Mouse (Mus musculus): ENCODE data around the gene Lamc1.
A peak's percentile ranks its signal among the peaks of the same experiment; 100 is the strongest.

Gene Lamc1

DNA sequence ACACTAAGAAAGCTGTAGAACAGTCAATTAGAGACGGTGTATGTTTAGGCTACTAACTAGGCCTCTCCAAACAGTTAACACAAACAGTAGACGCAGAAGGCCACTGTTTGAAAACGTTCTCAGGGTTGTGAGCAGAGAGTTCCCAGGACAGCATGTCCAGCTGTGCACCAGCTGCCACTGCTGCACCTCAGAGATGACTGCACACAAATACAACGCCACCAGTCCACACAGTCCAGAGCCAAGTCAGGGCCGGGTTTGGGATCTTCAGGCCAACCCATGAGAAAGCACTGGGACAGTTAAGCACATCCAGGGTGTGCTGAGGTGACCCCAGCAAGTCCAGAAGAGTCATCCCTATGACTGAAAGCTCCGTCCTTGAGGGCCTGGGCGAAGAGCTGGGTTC, 67.0 kb downstream of the Lamc1 start:
- DNase-seq (ENCODE audit: low read depth, low spot score), result no peak

DNA sequence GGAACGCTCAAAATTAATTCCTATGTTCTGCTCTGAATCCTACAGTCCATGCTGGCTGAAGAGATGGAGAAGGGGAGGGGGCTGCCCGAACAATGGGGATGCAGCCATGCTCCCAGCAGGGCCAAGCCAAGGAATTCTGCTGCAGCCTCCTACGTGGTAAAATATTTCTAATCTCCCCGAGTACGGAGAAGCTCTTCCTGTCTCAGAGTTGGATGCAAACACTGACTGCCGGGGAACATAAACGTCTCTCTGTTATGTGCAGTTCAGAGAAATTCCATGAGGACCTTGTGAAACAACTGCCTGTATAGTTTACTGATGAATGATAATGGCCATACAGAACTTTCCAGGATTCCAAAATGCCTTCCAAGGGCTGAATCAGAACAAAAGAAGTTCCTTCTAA, 67.5 kb downstream of the Lamc1 start:
- DNase-seq (ENCODE audit: low read depth, low spot score), result no peak

DNA sequence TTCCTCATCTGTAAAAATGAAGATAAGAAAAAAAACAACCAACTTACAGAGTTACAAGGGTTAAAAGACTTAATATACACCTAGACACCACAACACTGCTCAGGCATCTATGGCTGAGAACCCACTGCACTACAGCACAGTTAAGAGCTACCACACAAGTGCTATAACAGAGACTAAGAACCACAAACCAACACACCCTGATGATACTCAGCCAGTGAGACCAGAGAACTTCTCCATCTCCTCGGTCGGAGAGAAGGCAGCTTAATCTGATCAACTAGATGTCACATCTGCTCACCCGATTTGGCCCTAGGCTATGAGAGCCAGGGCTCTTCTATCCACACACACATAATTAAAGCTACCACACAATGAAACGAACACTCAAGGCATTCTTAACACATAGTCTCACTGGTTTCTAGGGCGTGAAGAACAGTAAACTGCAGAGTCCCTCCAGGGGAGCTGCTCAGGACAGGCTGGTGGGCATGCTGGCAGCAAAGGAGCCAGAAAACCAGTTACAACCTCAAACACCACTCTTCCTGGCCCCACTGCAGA, 72.8 kb downstream of the Lamc1 start:
- no peak for DNase-seq (ENCODE audit: low read depth, low spot score)

DNA sequence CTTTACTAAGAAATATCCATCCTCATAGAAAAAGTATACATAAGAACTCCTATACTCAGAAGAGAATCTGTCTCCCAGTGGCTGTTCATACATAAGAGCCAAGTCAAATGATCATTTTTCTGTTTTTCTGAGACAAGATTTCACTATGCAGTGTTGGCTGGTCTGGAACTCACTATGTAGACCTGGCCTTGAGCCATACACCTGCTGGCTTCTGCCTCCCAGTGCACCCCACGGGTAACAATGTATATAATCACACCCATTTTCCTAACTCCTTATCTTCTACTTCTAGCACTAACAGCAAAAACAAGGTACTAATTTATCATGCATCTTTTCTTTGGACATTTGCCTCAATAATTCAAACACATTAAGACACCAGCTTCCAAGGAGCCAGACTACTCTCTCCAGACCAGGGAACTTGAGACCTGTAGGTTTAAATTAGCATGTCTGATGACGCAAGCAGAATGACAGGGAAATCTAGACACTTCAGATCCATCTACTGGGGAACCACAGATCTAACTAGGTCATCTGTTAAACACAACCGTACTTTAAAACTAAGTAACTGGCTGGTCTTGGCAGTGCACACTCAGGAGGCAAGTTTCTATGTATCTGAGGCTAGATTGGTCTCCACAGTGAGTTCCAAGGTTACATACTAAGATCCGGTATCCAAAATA, 79.9 kb downstream of the Lamc1 start:
- no peak for DNase-seq (ENCODE audit: low read depth, low spot score)

DNA sequence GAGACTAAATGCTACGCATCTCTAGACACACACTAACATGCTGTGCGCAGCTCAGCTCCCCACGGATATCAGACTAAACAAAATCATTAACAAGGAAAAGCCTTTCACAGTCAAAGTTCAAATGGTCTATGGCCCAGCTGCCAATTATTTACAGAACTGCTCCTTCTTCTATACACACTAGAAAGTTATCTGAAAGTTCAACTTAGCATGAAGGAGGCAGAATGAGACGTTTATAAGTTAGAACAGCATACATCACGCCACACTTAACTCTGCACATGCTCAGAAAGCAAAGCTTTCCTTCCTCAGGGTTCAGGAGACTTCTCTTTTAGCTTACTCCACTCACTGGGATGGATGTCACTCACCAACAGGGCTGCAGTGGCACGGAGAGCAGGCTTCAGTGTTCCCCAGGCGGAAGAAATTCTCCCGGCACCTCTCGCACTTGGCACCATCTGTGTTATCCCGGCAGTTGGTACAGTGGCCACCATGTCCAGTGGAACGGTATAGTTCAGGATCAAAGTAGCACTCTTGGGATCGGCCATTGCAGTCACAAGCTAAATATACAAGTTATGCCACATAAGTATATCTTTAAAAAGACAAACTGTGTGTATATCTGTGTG, 80.9 kb downstream of the Lamc1 start:
- no peak for DNase-seq (ENCODE audit: low read depth, low spot score)

DNA sequence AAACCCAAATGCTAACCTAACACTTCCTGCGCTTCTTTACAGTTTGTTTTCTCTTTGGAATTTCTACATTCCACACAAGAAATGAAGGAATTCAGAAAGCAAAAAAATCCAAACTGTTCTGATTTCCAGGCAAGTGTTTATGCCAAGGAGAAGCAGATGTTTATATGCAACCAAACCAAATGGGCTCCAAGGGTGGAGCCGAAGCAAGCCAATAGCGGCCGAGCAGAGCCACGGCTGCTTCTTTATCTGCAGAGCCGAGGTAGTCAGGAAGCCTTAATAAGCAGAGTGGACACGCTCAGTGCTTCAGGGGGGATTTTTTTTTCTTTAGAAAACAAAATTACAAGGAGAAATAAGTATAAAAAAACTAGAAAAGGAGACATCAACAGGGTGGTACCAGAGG, 91.2 kb downstream of the Lamc1 start:
- DNase-seq (ENCODE audit: low read depth, low spot score), result no peak

DNA sequence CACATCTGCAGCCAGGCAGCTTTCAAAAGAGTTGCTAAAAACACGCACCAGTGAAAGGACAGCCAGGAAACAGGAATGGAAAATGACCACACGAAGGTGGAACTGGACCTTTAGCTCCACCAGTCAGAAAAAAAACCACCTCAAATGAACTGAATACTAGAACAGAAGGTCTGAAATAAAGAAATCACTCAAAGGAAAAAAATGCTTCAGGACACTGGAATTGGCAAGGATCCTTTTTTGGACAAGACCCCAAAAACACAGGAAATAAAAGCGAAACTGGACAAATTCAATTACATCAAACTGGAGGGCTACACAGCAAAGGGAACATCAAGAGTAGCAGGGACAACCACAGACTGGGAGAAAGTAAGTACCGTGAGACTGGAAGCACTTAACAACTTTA, 97.0 kb downstream of the Lamc1 start:
- DNase-seq (ENCODE audit: low read depth, low spot score), result no peak

DNA sequence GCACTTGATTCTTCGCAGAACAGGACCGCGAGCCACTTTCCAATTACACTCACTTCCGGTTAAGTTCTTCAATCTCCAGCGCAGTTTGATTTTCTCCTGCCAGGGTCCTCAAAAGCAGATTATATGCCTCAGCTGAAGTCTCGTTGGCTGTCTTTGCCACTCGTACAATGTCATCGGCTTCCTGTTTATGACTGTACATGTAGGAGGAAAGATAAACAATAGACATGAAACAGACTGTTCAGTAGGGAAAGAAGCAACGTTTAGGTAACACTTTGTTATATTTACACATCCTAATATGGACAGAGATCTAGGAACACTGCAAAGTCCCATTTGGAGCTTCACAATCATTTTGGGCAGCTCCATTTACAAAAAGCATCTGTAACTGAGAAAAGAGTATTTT, 100.9 kb downstream of the Lamc1 start:
- DNase-seq (ENCODE audit: low read depth, low spot score), result no peak

DNA sequence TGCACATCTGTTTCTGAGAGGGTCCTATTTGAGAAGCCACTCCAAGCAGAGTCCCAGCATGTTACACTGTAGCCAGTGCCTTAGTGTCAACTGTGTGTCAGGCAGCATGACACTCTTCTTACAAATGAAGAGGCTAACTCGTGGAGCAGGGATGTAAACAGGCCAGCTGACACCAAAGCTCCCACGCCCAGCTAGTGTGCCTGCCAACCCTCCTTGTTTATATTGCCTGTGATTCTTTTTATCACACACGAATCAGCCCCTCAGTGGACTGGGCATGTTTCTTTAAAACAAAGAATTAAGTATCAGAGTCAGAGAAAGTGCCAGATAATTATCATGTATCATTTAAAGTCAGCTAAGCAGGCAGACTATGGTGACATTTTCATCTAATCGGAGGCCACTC, 104.7 kb downstream of the Lamc1 start:
- DNase-seq (ENCODE audit: low read depth, low spot score), result no peak

DNA sequence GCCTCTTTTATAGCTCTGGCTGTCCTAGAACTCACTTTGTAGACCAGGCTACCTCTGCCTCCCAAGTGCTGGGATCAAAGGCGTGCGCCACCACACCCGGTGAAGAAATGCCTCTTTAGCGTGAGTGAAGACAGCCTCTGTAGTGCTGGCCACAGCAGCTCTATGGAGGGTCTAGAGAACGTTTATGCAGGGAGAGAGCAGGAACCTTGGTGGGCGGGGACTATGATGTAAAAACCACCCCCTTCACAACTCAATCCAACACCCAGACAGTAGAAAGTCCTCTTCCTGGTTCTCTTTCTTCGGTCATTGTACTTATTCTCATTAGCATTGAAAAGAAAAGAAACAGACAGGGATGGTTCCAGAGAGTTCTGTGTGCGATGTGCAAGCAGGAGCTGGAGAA, 105.5 kb downstream of the Lamc1 start:
- DNase-seq (ENCODE audit: low read depth, low spot score), result no peak

DNA sequence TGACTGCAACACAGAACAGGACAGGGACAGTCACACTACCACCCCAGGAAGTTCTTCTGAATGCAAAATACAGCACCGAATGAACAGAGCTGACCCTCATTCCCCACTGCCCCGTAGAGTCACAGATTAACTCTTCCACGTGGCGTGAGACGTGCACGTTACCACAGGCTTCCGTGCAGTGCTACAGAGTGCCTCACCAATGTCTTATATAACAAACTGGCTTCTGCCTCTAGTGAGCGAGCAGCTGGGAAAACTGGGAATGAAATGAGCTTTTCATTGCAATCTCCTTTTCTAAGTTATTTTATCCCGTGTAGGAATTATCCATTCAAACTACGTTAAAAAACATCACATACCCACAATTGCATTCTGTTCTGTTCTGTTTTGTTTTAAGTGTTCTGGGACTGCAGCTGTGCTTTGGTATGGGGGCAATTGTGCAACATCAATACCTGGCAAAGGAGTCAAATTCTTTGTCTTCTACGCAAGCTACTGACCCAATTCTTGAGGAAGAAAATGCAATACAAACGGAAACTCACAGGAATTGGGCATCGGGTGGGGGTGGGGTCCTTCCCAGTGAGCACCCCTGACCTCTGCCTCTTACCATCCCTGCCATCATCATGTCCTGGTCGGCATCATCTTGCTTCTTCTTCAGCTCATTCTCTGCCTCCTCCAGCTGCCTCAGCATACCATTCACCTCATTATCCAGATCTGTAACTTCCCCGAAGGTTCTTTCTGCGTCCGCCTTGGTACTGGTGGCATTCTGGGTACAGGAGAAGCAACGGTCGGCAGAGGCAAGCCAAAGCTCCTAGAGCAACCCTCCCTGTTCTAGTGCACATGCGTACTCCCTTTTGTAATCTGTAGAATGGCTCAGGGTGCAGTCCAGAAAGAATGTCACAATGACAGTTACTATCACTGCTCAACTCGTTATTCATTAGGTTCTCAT, 106.5 kb downstream of the Lamc1 start:
- DNase-seq (ENCODE audit: low read depth, low spot score), result no peak

DNA sequence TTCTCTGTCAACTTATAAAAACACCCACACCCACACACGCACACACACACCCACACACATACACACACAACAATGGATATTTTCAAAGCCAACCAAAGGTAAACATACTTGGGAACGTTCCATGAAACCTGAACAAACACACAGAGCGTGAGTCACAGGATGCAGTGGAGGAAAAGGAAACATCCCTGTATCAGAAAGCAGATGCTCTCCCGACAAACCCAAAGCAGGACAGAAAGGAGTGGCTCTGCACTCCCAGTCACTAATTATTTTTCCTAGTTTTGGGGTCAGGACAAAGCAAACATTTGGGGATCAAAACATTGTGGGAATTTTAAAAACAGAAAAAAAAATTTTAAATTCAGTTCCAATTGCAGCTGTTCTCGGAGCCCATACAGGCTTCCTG, 108.3 kb downstream of the Lamc1 start:
- no peak for DNase-seq (ENCODE audit: low read depth, low spot score)

DNA sequence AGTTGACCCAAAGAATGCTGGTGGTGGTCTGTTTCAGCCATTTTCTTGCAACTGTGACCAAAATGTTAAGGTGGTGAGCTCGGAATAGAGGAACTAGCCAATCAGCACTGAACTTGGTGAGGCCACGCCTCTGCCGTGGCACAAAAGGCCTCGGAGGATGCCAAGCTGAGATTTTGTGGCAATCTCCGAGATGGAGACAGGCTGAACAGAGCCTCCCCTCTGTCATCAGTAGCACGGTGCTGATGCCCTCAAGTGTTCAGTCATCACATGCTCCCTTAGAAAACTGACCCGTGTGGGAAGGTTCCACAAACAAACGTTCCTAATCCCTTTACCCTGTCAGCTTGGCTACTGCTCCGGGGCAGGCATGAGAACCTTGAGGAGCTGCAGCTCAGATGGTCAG, 113.2 kb downstream of the Lamc1 start:
- DNase-seq (ENCODE audit: low read depth, low spot score), result no peak

DNA sequence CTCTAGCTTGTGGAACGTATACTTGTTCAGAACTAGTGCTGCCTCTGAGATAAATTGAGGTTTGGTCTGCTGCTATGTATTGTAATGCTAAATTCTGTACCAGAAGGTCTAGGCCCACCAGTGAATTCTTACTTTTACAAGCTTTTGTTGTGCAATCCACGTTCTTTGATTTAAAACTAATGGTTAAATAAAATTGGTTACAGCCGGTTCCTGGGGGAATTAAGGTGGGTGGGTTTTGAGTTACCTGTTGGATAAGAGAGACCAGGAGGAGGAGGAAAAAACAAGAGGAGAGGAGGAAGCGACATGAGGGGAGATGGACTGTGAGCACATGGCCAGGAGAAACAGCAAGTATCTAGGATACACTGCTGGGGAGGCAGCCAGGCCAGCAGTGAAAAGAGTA, 116.1 kb downstream of the Lamc1 start:
- no peak for DNase-seq (ENCODE audit: low read depth, low spot score)

DNA sequence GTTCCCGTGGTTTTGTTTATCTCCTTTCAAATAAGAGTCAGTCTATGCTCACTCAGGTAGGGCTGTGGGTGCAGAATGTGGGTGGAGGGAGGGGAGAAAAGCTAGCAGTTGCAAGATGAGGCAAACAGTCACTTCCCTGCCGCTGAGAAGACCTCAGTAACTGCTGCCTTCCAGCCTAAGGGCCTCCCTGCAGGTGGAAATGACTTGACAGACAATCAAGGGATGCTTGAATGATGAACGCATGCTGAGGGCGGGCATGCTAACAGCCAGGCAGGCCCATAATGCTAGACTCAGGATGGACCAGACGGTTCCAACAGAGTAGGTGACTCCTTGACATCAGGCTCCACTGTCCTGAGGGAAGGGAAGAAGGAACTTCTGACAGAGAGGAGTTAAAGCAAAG, 116.9 kb downstream of the Lamc1 start:
- DNase-seq (ENCODE audit: low read depth, low spot score), result no peak

DNA sequence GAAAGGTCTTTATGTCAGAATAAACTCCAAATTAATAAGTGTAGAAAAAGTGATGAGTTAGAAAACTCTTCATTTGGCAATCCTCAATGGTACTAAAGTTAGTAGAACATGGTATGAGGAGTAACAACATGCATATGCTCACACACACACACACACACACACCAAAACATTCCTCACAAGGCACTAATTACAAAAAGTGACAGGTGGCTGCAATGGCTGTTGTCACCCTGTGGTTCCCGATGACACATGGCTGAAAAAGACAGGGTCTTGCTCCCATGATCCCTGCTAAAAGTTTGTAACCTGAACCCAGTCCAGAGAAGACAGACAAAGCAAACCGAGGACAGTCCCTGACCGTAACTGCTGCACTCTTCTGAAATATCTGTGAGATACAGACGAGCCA, 121.6 kb downstream of the Lamc1 start:
- no peak for DNase-seq (ENCODE audit: low read depth, low spot score)

DNA sequence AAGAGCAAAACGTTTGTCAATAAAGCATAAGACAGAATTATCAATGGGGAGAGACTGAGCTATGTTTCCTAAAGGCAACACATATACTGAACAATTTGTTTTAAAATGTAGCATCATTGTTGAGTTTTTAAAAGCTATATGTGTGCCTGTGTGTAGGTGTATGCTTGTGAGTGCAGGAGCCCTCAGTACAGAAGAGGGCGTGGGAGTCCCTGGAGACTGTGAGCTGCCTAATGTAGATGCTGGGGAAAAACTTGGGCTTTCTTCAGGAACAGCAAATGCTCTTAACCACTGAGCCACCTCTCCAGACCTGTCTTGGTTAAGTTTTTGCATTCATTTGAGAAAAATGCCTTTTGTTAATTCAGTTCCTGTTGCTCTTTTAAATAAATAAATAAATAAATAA, 122.4 kb downstream of the Lamc1 start:
- DNase-seq (ENCODE audit: low read depth, low spot score), result no peak

DNA sequence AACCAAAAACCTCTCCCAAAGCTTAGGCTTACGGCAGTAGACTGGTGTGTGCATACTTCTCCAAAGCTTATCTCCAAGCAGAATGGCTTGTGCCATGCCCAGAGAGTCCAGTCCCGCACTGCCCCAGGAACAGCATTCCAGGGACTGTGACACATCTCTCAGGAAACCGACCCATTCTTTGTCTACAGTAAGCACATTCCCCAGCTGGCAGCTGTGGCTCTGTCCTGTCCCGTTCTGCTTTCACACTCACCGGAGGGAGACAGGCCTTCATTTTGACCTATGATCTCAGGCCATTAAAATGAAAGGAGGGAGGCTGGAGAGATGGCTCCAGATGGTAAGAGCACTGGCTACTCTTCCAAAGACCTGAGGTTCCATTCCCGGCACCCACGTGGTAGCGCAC, 130.4 kb downstream of the Lamc1 start:
- peak; percentile 79 for DNase-seq (ENCODE audit: low read depth, low spot score)

DNA sequence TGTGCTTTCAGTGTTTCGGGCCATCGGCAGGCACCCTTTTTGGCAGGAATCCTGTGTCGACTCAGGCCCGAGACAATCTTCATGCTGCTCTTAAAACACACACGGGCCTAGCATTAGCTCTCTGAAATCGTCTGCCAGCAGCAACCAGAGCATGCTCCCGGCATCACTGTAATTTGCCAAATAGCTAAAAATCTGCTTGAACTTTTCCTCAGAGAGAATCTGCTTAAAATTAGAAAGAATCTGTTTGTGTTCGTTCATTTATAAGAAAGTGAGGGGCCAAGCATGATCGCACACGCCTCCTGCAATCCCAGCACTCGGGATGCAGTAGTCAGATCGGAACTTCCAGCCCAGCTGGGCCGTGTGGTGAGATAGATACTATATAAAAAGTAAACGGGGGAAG, 131.1 kb downstream of the Lamc1 start:
- DNase-seq (ENCODE audit: low read depth, low spot score), result no peak

DNA sequence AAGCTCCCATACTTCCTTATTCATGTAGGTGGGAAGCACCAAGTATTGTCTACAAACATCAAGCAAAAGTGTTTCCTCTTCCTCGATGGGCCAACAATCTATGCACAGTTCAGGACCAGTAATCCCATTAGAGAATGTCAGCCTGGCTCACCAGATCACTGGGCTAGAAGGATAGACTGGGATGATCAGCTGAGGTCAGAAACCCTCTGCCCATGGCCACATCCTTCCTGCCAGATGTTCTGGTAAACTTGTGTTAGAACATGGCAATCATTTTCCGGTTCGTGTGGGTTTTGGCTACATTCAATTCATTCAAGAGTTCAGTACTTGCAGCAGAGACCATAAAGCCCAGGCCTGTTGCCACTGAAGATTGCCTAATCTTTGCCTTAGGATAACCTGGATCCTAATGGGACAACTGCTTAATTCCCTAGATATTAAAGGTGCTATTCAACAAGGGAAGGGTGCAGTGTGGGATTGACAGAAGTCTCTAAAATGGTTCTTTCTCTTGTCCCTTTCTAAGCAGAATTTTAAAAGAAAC, 135.2 kb downstream of the Lamc1 start:
- no peak for DNase-seq (ENCODE audit: low read depth, low spot score)

DNA sequence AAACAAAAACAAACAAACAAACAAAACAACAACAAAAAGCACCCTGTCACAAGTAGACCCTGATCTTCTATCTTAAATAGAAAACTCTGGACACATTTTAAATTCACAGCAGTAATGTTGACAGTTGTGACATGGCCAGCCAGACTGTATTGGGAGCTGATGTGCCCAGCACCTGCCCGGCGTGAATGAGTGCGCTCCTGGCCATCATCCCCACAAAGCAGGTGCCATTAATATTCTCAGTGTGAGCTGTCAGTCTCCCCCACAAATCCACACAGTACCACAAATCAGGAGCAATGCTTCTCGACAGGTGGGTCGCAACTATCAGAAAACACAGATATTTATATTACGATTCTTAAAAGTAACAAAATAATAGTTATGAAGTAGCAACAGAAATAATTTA, 139.6 kb downstream of the Lamc1 start:
- no peak for DNase-seq (ENCODE audit: low read depth, low spot score)

DNA sequence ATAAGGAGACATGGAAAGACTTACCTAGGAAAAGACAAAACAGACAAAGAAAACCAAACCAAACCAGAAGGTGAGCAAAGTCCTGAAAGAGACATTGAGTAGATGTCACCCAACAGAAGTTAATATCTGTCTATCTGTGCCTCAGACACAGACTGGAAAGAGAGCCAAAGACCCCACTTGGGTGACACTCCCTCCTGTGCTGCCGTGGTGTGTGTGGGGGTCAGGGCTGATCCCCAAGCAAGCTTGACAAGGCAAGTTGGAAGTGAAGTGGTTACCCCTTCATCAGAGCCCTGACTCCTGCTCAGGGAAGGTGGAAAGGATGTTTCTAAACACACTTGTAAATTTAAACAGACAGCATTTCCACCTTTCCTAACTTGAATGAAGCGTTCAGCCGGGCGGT, 140.2 kb downstream of the Lamc1 start:
- no peak for DNase-seq (ENCODE audit: low read depth, low spot score)

Data from 3T3-L1 (cell line).